Comparison of ENCODE assay signal across 11 mouse cellular contexts in the genomic region with DNA sequence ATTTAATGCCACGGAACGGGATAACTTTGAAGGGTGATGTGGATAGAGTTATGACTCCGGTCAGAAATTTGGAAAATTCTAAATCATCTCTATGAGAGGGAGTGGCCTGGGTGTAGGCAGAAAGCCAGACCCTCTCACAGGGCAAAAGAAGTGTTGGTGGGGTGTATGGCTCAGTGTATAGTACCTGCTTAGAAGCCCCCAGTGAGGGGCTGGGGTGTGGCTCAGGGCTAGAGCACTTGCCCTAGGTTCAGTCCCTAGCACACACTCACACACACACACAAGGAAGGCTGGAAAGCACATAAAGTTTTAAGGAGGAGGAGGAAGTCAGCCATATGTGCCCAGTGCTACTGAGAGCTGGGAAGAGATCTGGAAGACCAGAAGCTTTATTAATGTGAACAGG. TPM values are rescaled to one million over a fixed set of nuclear protein-coding genes. Genes with fewer than 3 reads are reported as not detected.
"Had no signal": no experiment of that assay in that cellular context is flagged by ENCODE, and none has a peak within 500 bp of the region (broad histone marks: within the 10 kb centered on the region; RNA-seq: fewer than 3 reads in every experiment).

No protein-coding gene starts in this region.

- H3K4me3 ChIP-seq: left cerebral cortex, adult 2 months; midbrain, embryonic 12.5 days had no signal

- H3K9ac ChIP-seq: liver, embryonic 14.5 days; midbrain, embryonic 12.5 days had no signal

- H3K27ac ChIP-seq: left cerebral cortex, adult 2 months; liver, embryonic 14.5 days; midbrain, embryonic 12.5 days; stomach, postnatal 0 days had no signal

- H3K4me2 ChIP-seq: midbrain, embryonic 12.5 days had no signal

- ATAC-seq: intestine, embryonic 16.5 days; midbrain, embryonic 16.5 days had no signal

- H3K9me3 ChIP-seq: midbrain, embryonic 12.5 days had no signal

- H3K36me3 ChIP-seq: midbrain, embryonic 12.5 days had no signal

- DNase-seq: kidney, adult 9 months; lung, adult 18-20 months; right cerebral cortex, postnatal 14 days had no signal

RNA-seq across cellular contexts. Expression of a gene that starts 2.7 kb away (rescaled TPM):
- total RNA-seq: megakaryocyte-erythroid progenitor cell, adult 5-6 weeks had no signal
- polyA plus RNA-seq: liver, adult 2 months; liver, embryonic 14.5 days; midbrain, embryonic 16.5 days had no signal

RNA-seq across cellular contexts. Expression of a gene that starts 30.8 kb away (rescaled TPM):
- total RNA-seq: liver, adult 2 months; megakaryocyte-erythroid progenitor cell, adult 5-6 weeks had no signal
- polyA plus RNA-seq: liver, adult 2 months had no signal
